Mouse (Mus musculus) lung, postnatal 0 days (tissue): Measurements from ENCODE around the gene Podnl1.

Source experiments
- CTCF ChIP-seq: IDR thresholded peaks from 2 replicates; pipeline ENCODE4 v1.5.1; 2016; ENCODE audit warnings: antibody characterized with exemption, mild to moderate bottlenecking
- EP300 ChIP-seq: IDR thresholded peaks from 2 replicates; pipeline ENCODE4 v1.6.1; 2016; ENCODE audit warnings: antibody characterized with exemption, mild to moderate bottlenecking, control low read depth

- TF ChIP-seq CTCF (no peak), EP300 (no peak)
Observed at GRCm38 (mm10) chr8:84132225-84132624, 6.4 kb downstream of the Podnl1 start.
